Mouse (Mus musculus) CH12.LX (cell line): ENCODE data around the gene Msn. TPM values are rescaled to one million over a fixed set of nuclear protein-coding genes. Genes with fewer than 3 reads are reported as not detected.

Source experiments
- DNase-seq: peaks from one replicate; pipeline ENCODE4 v3.0.0-alpha.2; 2013; ENCODE audit errors: extremely low read depth
- H3K27ac ChIP-seq: 2 replicates; pipeline ENCODE4 v1.5.1; 2012; ENCODE audit warnings: low read depth, mild to moderate bottlenecking, control low read depth, moderate library complexity; ENCODE audit not compliant: insufficient read depth
- H3K27me3 ChIP-seq: replicated peaks from 2 replicates; pipeline ENCODE3; 2012; ENCODE audit warnings: inconsistent platforms
- H3K36me3 ChIP-seq, 2 experiments: replicated peaks in 1 of 2; 2 replicates each; pipeline versions ENCODE3 to v1.6.1; 2012; ENCODE audit warnings: inconsistent platforms in 1 of 2, low read length in 1 of 2, mild to moderate bottlenecking in 1 of 2, mixed read lengths in 1 of 2, moderate library complexity in 1 of 2; ENCODE audit not compliant: control insufficient read depth in 1 of 2, insufficient read depth in 1 of 2
- H3K4me1 ChIP-seq, 2 experiments: 2 replicates each; pipeline ENCODE4 v1.6.1; 2012; ENCODE audit warnings: inconsistent platforms in 1 of 2, moderate library complexity in 1 of 2; ENCODE audit not compliant: insufficient read depth in 2 of 2, control insufficient read depth in 1 of 2
- H3K4me2 ChIP-seq: 2 replicates; pipeline ENCODE4 v1.6.1; 2012; ENCODE audit warnings: low read depth, mild to moderate bottlenecking, control low read depth; ENCODE audit not compliant: poor library complexity, insufficient read depth, severe bottlenecking
- H3K4me3 ChIP-seq, 3 experiments: fragments of 150-350 bp in 1 of 3; sonication (generic) in 1 of 3; replicated peaks in 1 of 3; 2 replicates each; pipeline versions ENCODE3 to v1.5.1; 2011 to 2012; ENCODE audit warnings: low read depth in 2 of 3, low read length in 2 of 3, mild to moderate bottlenecking in 2 of 3, moderate library complexity in 2 of 3, control low read depth in 1 of 3, improper control_type of control experiment in 1 of 3, inconsistent platforms in 1 of 3, mixed read lengths in 1 of 3; ENCODE audit not compliant: poor library complexity in 1 of 3
- H3K79me2 ChIP-seq: replicated peaks from 2 replicates; pipeline ENCODE4 v1.6.1; 2012; ENCODE audit warnings: mild to moderate bottlenecking, moderate library complexity; ENCODE audit not compliant: control insufficient read depth, poor library complexity, insufficient read depth, severe bottlenecking; ENCODE audit errors: extremely low read depth
- H3K9ac ChIP-seq: 2 replicates; pipeline ENCODE4 v1.6.1; 2012; ENCODE audit warnings: low read depth, mild to moderate bottlenecking, control low read depth, moderate library complexity; ENCODE audit not compliant: insufficient read depth
- H3K9me3 ChIP-seq: replicated peaks from 2 replicates; pipeline ENCODE3; 2012; ENCODE audit warnings: low read length, inconsistent platforms, mixed read lengths
- CTCF ChIP-seq, 2 experiments: IDR thresholded peaks in 1 of 2; conservative IDR thresholded peaks in 1 of 2; 2 replicates each; pipeline ENCODE4 v1.5.1; 2011 to 2012; ENCODE audit warnings: low read depth in 2 of 2, low read length in 2 of 2, improper control_type of control experiment in 1 of 2, inconsistent platforms in 1 of 2, mild to moderate bottlenecking in 1 of 2, moderate library complexity in 1 of 2
- MAX ChIP-seq: IDR thresholded peaks from 2 replicates; pipeline ENCODE4 v1.6.1; 2011; ENCODE audit warnings: low read length, improper control_type of control experiment
- POLR2A ChIP-seq: IDR thresholded peaks from 2 replicates; pipeline ENCODE4 v1.6.1; 2011; ENCODE audit warnings: low read depth, mild to moderate bottlenecking, improper control_type of control experiment, low read length
- RAD21 ChIP-seq: IDR thresholded peaks from 2 replicates; pipeline ENCODE4 v1.6.1; 2011; ENCODE audit warnings: low read depth, mild to moderate bottlenecking, low read length, improper control_type of control experiment, moderate library complexity
- SMC3 ChIP-seq: IDR thresholded peaks from 2 replicates; pipeline ENCODE4 v1.6.1; 2011; ENCODE audit warnings: low read depth, low read length, improper control_type of control experiment
- ZMIZ1 ChIP-seq: IDR thresholded peaks from 2 replicates; pipeline ENCODE4 v1.6.1; 2012; ENCODE audit warnings: low read depth, mild to moderate bottlenecking, inconsistent platforms, low read length, improper control_type of control experiment
- dilution Hi-C: fragments of 300-500 bp; cut with MboI; formaldehyde crosslinking; loops from 2 replicates; pipeline ENCODE4 v1.14.3; 2020; ENCODE audit warnings: low sequenced_read_pairs; ENCODE audit not compliant: extremely low pct_unique_long_range_greater_than_20kb, extremely low pct_ligation_motif_present
- in situ Hi-C: fragments of 300-500 bp; cut with MboI; formaldehyde crosslinking; loops from 3 replicates; pipeline ENCODE4 v1.14.3; 2019; ENCODE audit warnings: low sequenced_read_pairs, low pct_ligation_motif_present, low pct_unique_long_range_greater_than_20kb, mixed read lengths
- polyA plus RNA-seq: library from polyadenylated mRNA; unstranded; fragments of >175 nt; gene quantifications from 2 replicates; pipeline ENCODE4 v1.2.1, GENCODE M21; 2012; ENCODE audit warnings: low read depth; ENCODE audit not compliant: insufficient read length
- total RNA-seq, 2 experiments: library from RNA; depleted of rRNA; stranded (reverse); fragments of 300-350 nt in 1 of 2; fragments of >200 nt in 1 of 2; gene quantifications; 2 replicates each; pipeline ENCODE4 v1.2.3; 2012 to 2014

The Msn gene
- total and polyA plus RNA-seq, 3 experiments = 55.1 to 315 (median 56.2) TPM

DNA sequence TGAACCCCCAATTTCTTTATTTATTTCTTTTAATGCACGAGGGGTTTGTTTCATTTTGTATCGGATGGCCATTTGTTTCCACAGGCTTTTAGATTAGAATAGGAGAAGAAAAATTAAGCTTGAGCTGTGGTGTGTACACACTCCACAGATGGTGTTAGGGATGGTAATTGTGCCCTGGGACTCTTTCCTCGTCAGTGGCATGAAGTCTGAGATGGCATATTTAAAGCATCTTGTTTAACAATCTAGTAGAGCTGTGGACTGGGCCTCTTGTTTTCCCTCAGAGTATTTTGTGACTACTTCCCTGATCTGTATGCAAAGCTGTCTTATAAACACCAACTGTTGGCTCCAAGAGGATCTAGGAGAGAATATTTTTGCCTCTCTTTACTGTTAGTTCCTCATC, 57.5 kb downstream of the Msn start:
- H3K36me3 ChIP-seq = peaks cover 31 to 62% of the 10 kb centered on the region in 2 experiments
- in situ Hi-C loops = no loop called here

DNA sequence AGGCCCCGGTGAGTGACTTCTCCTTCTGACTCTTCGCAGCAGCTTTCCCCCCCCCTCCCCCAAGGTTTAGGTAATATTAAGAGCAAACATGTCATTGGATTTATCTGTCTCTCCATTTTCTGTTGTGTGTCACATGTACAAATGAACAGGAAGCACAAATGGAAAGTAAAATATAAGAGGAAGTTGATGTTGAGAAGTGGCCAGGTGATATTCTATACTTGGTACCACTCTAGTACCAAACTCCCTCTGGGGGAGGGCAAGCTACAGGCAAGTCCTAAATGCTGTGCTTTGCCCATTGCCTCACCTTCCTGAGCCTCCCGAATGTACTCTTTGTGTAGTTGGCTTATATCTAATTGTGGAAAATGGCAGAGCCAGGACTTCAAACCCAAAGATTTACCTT, 62.1 kb downstream of the Msn start:
- no peak overlapping the region for H3K4me3 ChIP-seq
- H3K79me2 ChIP-seq = 0 out of 2 replicates have a peak, but pooled peaks cover 2% of the 10 kb centered on the region
- TF ChIP-seq ZMIZ1 = no peak
- no peak overlapping the region for H3K27ac ChIP-seq
- dilution Hi-C loops = no loop called here
- peaks cover 27 to 60% of the 10 kb centered on the region in 2 experiments for H3K36me3 ChIP-seq
- H3K9me3 ChIP-seq = no peaks in the 10 kb centered on the region
- peaks cover 0 to 5% of the 10 kb centered on the region in 2 experiments; a peak in 2 of 4 replicates for H3K4me1 ChIP-seq
- in situ Hi-C loops = no loop called here
- no peak overlapping the region for H3K4me2 ChIP-seq
- DNase-seq = peak; percentile 52
- no peaks in the 10 kb centered on the region for H3K27me3 ChIP-seq
- no peak overlapping the region for H3K9ac ChIP-seq

More for the DNA sequence above, 57.5 kb downstream of the Msn start:
- dilution Hi-C loops = no loop called here
- H3K27me3 ChIP-seq = no peaks in the 10 kb centered on the region
- no peak overlapping the region for H3K4me2 ChIP-seq
- no peaks in the 10 kb centered on the region for H3K9me3 ChIP-seq
- peaks cover 0 to 5% of the 10 kb centered on the region in 2 experiments; a peak in 2 of 4 replicates for H3K4me1 ChIP-seq
- H3K79me2 ChIP-seq = peaks cover 5% of the 10 kb centered on the region; the same call in 1 of the 2 replicates
- no peak overlapping the region for H3K4me3 ChIP-seq
- DNase-seq = no peak
- H3K9ac ChIP-seq = no peak overlapping the region
- no peak overlapping the region for H3K27ac ChIP-seq
- no peak for TF ChIP-seq MAX

DNA sequence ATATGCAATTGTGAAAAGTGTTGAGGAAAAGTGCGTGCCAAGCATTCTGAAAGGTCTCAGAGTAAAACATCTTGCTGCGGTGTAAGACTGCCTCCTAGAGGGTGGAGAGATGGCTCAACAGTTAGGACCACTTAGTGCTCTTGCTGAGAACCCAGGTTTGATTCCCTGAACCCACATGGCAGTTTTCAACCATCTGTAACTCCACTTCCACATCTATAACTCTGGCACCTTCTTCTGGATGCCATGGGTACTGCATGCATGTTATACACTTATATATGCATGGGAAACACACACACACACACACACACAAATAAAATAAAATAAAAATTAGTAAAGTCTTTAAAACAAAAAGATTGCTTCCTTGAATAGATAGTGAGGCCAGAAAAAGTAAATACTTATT, 66.7 kb downstream of the Msn start:
- DNase-seq = peak; percentile 27
- H3K79me2 ChIP-seq = no peaks in the 10 kb centered on the region
- peaks cover 42 to 75% of the 10 kb centered on the region in 2 experiments for H3K36me3 ChIP-seq
- TF ChIP-seq RAD21 (peak; percentile 52), CTCF (conservative IDR thresholded peaks at IDR 0.05 in 1 of 2, IDR thresholded peaks at IDR 0.05 in 1 of 2; ENCODE audit: low read depth in 2 of 2, low read length in 2 of 2) (peak in 1 of 2 experiments; percentile 52; a peak in 3 of 4 replicates), POLR2A (no peak), SMC3 (peak; percentile 48)
- TF ChIP-seq, all 38 proteins: peak for 3
- Histone ChIP-seq H3K27ac (no peak overlapping the region), H3K9ac (no peak overlapping the region), H3K27me3 (no peaks in the 10 kb centered on the region), H3K9me3 (no peaks in the 10 kb centered on the region), H3K4me3 (no peak overlapping the region), H3K4me2 (no peak overlapping the region), H3K4me1 (peaks cover 0 to 2% of the 10 kb centered on the region in 2 experiments; a peak in 2 of 4 replicates)
- in situ Hi-C loops = no loop called here
- dilution Hi-C loops = no loop called here
